In genomic region chr19:15791942-15792341, GRCm38 (mm10) we compare ENCODE assay signal across 13 mouse cellular contexts.
"Had no signal": no experiment of that assay in that cellular context is flagged by ENCODE, and none has a peak within 500 bp of the region (broad histone marks: within the 10 kb centered on the region; RNA-seq: fewer than 3 reads in every experiment).

No protein-coding gene starts in this region.

- H3K9me3 ChIP-seq: intestine, embryonic 15.5 days; limb, embryonic 15.5 days; liver, embryonic 12.5 days; midbrain, embryonic 12.5 days had no signal

- H3K9ac ChIP-seq: intestine, embryonic 15.5 days; limb, embryonic 15.5 days; liver, embryonic 12.5 days; lung, embryonic 14.5 days; midbrain, embryonic 12.5 days had no signal

- H3K36me3 ChIP-seq: intestine, embryonic 15.5 days; limb, embryonic 15.5 days; liver, embryonic 12.5 days; midbrain, embryonic 12.5 days had no signal

- DNase-seq: kidney, adult 18-20 months; kidney, postnatal 14 days; left cerebral cortex, postnatal 4 days; lung, embryonic 14.5 days; lung, postnatal 10 days; lung, postnatal 4 days; right cerebral cortex, adult 18-20 months; thymus, postnatal 4 days had no signal

- H3K4me2 ChIP-seq: intestine, embryonic 15.5 days; limb, embryonic 15.5 days; liver, embryonic 12.5 days; lung, embryonic 14.5 days had no signal

- H3K27me3 ChIP-seq: intestine, embryonic 15.5 days; limb, embryonic 15.5 days; liver, embryonic 12.5 days had no signal

- H3K27ac ChIP-seq: intestine, embryonic 15.5 days; limb, embryonic 15.5 days; liver, embryonic 12.5 days; midbrain, embryonic 12.5 days; stomach, postnatal 0 days had no signal

- H3K4me3 ChIP-seq: intestine, embryonic 15.5 days; limb, embryonic 15.5 days; liver, embryonic 12.5 days; midbrain, embryonic 12.5 days had no signal

- ATAC-seq: intestine, embryonic 15.5 days; liver, embryonic 12.5 days had no signal
